Mouse (Mus musculus): ENCODE data around the gene Pkd1l1. TPM values are rescaled to one million over a fixed set of nuclear protein-coding genes. Genes with fewer than 3 reads are reported as not detected.

Pkd1l1 gene
- polyA plus RNA-seq (2012; fragmentation: generic; extraction: Trizol) = not detected

DNA sequence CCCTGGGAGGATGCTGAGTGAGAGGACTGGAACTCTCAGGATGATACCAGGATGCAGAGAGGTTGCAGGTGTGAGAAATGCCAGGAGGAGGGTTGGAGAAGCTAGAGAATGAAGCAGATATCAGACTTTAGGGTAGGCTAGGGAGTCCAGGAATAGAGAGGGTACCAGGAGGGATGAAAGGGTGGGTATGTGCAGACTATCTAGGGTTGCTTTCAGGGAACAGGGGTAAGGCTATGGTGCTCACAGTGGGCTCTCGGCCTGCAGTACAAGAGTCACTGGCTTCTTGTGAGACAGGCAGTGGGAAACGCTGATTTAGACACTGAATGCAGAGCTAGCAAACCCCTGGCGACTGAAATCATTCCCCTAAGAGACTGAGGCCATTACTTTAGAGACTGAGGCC, at the start of gene Pkd1l1:
Pkd1l1 (minus strand) TSS at position 101 of the 400 bp plus-strand sequence.
- Histone ChIP-seq H3K27me3 (ENCODE audit: control insufficient read depth, insufficient read depth, insufficient read length) (peaks cover 28% of the 10 kb centered on the region), H3K36me3 (ENCODE audit: control insufficient read depth, insufficient read depth) (no peaks in the 10 kb centered on the region), H3K4me2 (ENCODE audit: low read depth) (no peak within 1 kb of the TSS), H3K79me2 (ENCODE audit: control insufficient read depth, insufficient read depth) (no peaks in the 10 kb centered on the region), H3K4me3 (no peak within 1 kb of the TSS), H3ac (ENCODE audit: control insufficient read depth, insufficient read length) (no peak within 1 kb of the TSS)
- TF ChIP-seq TCF3 (IDR thresholded peaks at IDR 0.05; ENCODE audit: insufficient read length, low read depth) (no peak), POLR2AphosphoS2 (IDR thresholded peaks at IDR 0.05; ENCODE audit: insufficient read length, low read depth) (no peak), E2F4 (IDR thresholded peaks at IDR 0.05; ENCODE audit: insufficient read depth) (no peak), MYOD1 (IDR thresholded peaks at IDR 0.05; ENCODE audit: control insufficient read depth in 1 of 3, insufficient read length in 2 of 3, low read depth in 2 of 3) (no peak), CEBPB (IDR thresholded peaks at IDR 0.05; ENCODE audit: insufficient read depth, poor library complexity, severe bottlenecking) (no peak), TCF12 (IDR thresholded peaks at IDR 0.05; ENCODE audit: insufficient read depth, poor library complexity, severe bottlenecking) (no peak), MAX (IDR thresholded peaks at IDR 0.05; ENCODE audit: low read depth) (no peak), POLR2A (IDR thresholded peaks at IDR 0.05; ENCODE audit: insufficient read length, low read depth) (no peak), REST (IDR thresholded peaks at IDR 0.05; ENCODE audit: insufficient read depth, insufficient read length) (no peak), USF1 (IDR thresholded peaks at IDR 0.05; ENCODE audit: low read depth) (no peak), MYOG (IDR thresholded peaks at IDR 0.05; ENCODE audit: control insufficient read depth in 1 of 3, insufficient read depth in 1 of 3, insufficient read length in 2 of 3, low read depth in 2 of 3) (no peak), SRF (IDR thresholded peaks at IDR 0.05; ENCODE audit: control insufficient read depth, insufficient read length, low read depth) (no peak)

- Histone ChIP-seq H3K36me3 (ENCODE audit: control insufficient read depth, insufficient read depth) (no peaks in the 10 kb centered on the region), H3K79me2 (ENCODE audit: control insufficient read depth, insufficient read depth) (no peaks in the 10 kb centered on the region), H3ac (ENCODE audit: control insufficient read depth, insufficient read length) (no peak overlapping the region), H3K4me3 (no peak overlapping the region), H3K4me2 (ENCODE audit: low read depth) (no peak overlapping the region), H3K27me3 (ENCODE audit: control insufficient read depth, insufficient read depth, insufficient read length) (no peaks in the 10 kb centered on the region)
- TF ChIP-seq TCF3 (IDR thresholded peaks at IDR 0.05; ENCODE audit: insufficient read length, low read depth) (no peak), SRF (IDR thresholded peaks at IDR 0.05; ENCODE audit: control insufficient read depth, insufficient read length, low read depth) (no peak), MAX (IDR thresholded peaks at IDR 0.05; ENCODE audit: low read depth) (no peak), E2F4 (IDR thresholded peaks at IDR 0.05; ENCODE audit: insufficient read depth) (no peak), MYOG (IDR thresholded peaks at IDR 0.05; ENCODE audit: control insufficient read depth in 1 of 3, insufficient read depth in 1 of 3, insufficient read length in 2 of 3, low read depth in 2 of 3) (no peak), CEBPB (IDR thresholded peaks at IDR 0.05; ENCODE audit: insufficient read depth, poor library complexity, severe bottlenecking) (no peak), POLR2A (IDR thresholded peaks at IDR 0.05; ENCODE audit: insufficient read length, low read depth) (no peak), MYOD1 (IDR thresholded peaks at IDR 0.05; ENCODE audit: control insufficient read depth in 1 of 3, insufficient read length in 2 of 3, low read depth in 2 of 3) (no peak), POLR2AphosphoS2 (IDR thresholded peaks at IDR 0.05; ENCODE audit: insufficient read length, low read depth) (no peak), REST (IDR thresholded peaks at IDR 0.05; ENCODE audit: insufficient read depth, insufficient read length) (no peak), TCF12 (IDR thresholded peaks at IDR 0.05; ENCODE audit: insufficient read depth, poor library complexity, severe bottlenecking) (no peak), USF1 (IDR thresholded peaks at IDR 0.05; ENCODE audit: low read depth) (no peak)
Observed at GRCm38 (mm10) chr11:9020207-9020606, 47.1 kb upstream of the Pkd1l1 start.

- no peak overlapping the region for H3K4me3 ChIP-seq
- H3ac ChIP-seq (ENCODE audit: control insufficient read depth, insufficient read length) = no peak overlapping the region
- no peak overlapping the region for H3K4me2 ChIP-seq (ENCODE audit: low read depth)
- TF ChIP-seq SRF (IDR thresholded peaks at IDR 0.05; ENCODE audit: control insufficient read depth, insufficient read length, low read depth) = no peak
- TF ChIP-seq MAX (IDR thresholded peaks at IDR 0.05; ENCODE audit: low read depth) = no peak
- H3K36me3 ChIP-seq (ENCODE audit: control insufficient read depth, insufficient read depth) = no peaks in the 10 kb centered on the region
- no peaks in the 10 kb centered on the region for H3K79me2 ChIP-seq (ENCODE audit: control insufficient read depth, insufficient read depth)
- H3K27me3 ChIP-seq (ENCODE audit: control insufficient read depth, insufficient read depth, insufficient read length) = no peaks in the 10 kb centered on the region
Observed at GRCm38 (mm10) chr11:9018491-9019267, 45.6 kb upstream of the Pkd1l1 start.

- Histone ChIP-seq H3K79me2 (ENCODE audit: control insufficient read depth, insufficient read depth) (no peaks in the 10 kb centered on the region), H3K27me3 (ENCODE audit: control insufficient read depth, insufficient read depth, insufficient read length) (no peaks in the 10 kb centered on the region), H3K36me3 (ENCODE audit: control insufficient read depth, insufficient read depth) (no peaks in the 10 kb centered on the region), H3K4me2 (ENCODE audit: low read depth) (no peak overlapping the region), H3ac (ENCODE audit: control insufficient read depth, insufficient read length) (no peak overlapping the region), H3K4me3 (no peak overlapping the region)
- TF ChIP-seq MYOD1 (IDR thresholded peaks at IDR 0.05; ENCODE audit: control insufficient read depth in 1 of 3, insufficient read length in 2 of 3, low read depth in 2 of 3) = no peak
- no peak for TF ChIP-seq MYOG (IDR thresholded peaks at IDR 0.05; ENCODE audit: control insufficient read depth in 1 of 3, insufficient read depth in 1 of 3, insufficient read length in 2 of 3, low read depth in 2 of 3)
- TF ChIP-seq TCF12 (IDR thresholded peaks at IDR 0.05; ENCODE audit: insufficient read depth, poor library complexity, severe bottlenecking) = no peak
- TF ChIP-seq E2F4 (IDR thresholded peaks at IDR 0.05; ENCODE audit: insufficient read depth) = no peak
- TF ChIP-seq MAX (IDR thresholded peaks at IDR 0.05; ENCODE audit: low read depth) = no peak
- no peak for TF ChIP-seq REST (IDR thresholded peaks at IDR 0.05; ENCODE audit: insufficient read depth, insufficient read length)
- TF ChIP-seq TCF3 (IDR thresholded peaks at IDR 0.05; ENCODE audit: insufficient read length, low read depth) = no peak
- no peak for TF ChIP-seq POLR2AphosphoS2 (IDR thresholded peaks at IDR 0.05; ENCODE audit: insufficient read length, low read depth)
- TF ChIP-seq CEBPB (IDR thresholded peaks at IDR 0.05; ENCODE audit: insufficient read depth, poor library complexity, severe bottlenecking) = no peak
- TF ChIP-seq SRF (IDR thresholded peaks at IDR 0.05; ENCODE audit: control insufficient read depth, insufficient read length, low read depth) = no peak
- no peak for TF ChIP-seq POLR2A (IDR thresholded peaks at IDR 0.05; ENCODE audit: insufficient read length, low read depth)
- TF ChIP-seq USF1 (IDR thresholded peaks at IDR 0.05; ENCODE audit: low read depth) = no peak
Observed at GRCm38 (mm10) chr11:9014740-9015139, 41.7 kb upstream of the Pkd1l1 start.

Measured in myocyte (in vitro differentiated cells).